Comparison of ENCODE assay signal across 33 mouse cellular contexts in the genomic region with DNA sequence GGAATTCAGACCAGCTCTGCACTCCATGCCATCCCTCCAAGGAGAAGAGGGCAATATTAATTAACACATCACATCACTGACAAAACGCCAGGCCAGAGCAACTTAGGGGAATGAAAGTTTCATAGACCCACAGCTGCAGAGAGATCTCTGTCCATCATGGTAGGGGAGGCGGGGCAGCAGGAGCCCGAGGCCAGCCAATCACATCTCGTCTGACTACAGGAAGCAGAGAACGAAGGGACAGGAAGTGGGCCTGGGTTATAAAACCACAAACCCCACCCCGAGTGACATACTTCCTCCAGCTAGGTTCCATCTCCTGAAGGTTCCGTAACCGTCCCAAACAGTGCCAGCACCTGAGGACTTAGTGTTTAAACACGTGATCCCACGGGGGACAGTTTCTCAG. TPM values are rescaled to one million over a fixed set of nuclear protein-coding genes. Genes with fewer than 3 reads are reported as not detected.
DNase-seq lines count a peak whose midpoint lies in the region; ATAC-seq and TF ChIP-seq lines count a peak whose summit lies in the region.
"Had no signal": no experiment of that assay in that cellular context is flagged by ENCODE, and none has a peak within 500 bp of the region (broad histone marks: within the 10 kb centered on the region; RNA-seq: fewer than 3 reads in every experiment).

No protein-coding gene starts in this region.

- TF ChIP-seq EP300 in lung, postnatal 0 days (IDR thresholded peaks at IDR 0.05): no peak

- H3K4me1 ChIP-seq in lung, postnatal 0 days (ENCODE audit: insufficient read depth, low read depth, low read length): 0 out of 2 replicates have a peak, but pooled peaks cover 5% of the 10 kb centered on the region
- H3K4me1 ChIP-seq in forebrain, embryonic 13.5 days: no peaks in the 10 kb centered on the region
- H3K4me1 ChIP-seq: embryonic facial prominence, embryonic 13.5 days; forebrain, embryonic 12.5 days; hindbrain, embryonic 13.5 days; neural tube, embryonic 15.5 days had no signal

- DNase-seq in lung, postnatal 0 days (ENCODE audit: low spot score): no peak
- DNase-seq in lung, postnatal 14 days: no peak
- DNase-seq in A20 (ENCODE audit: low read depth, low spot score): peak; percentile 30
- DNase-seq in right cerebral cortex, postnatal 25 days: no peak
- DNase-seq: adrenal gland, adult 2 months; cerebellum, adult 18-20 months; cerebellum, postnatal 25 days; embryo, embryonic 11 days; heart, adult 18-20 months; kidney, adult 18-20 months; kidney, postnatal 10 days; liver, postnatal 0 days; lung, postnatal 36 days; thymus, postnatal 36 days had no signal

- no peak overlapping the region for H3K4me2 ChIP-seq in lung, postnatal 0 days (replicated peaks; ENCODE audit: low read depth, low read length)
- no peak overlapping the region for H3K4me2 ChIP-seq in forebrain, embryonic 13.5 days
- H3K4me2 ChIP-seq: embryonic facial prominence, embryonic 13.5 days; forebrain, embryonic 12.5 days; heart, embryonic 13.5 days; hindbrain, embryonic 13.5 days; neural tube, embryonic 15.5 days had no signal

- no peak for ATAC-seq in lung, postnatal 0 days
- peak; percentile 39 for ATAC-seq in CD4-positive, CD25-positive, alpha-beta regulatory T cell, adult 4 months
- ATAC-seq in megakaryocyte, adult 5-6 weeks (ENCODE audit: poor library complexity, severe bottlenecking): peak; percentile 79
- no peak for ATAC-seq in forebrain, embryonic 13.5 days
- ATAC-seq: inflammation-experienced regulatory T-cells, adult 6 months; liver, postnatal 0 days; Patski had no signal

- H3K9ac ChIP-seq in lung, postnatal 0 days (replicated peaks; ENCODE audit: low read depth): no peak overlapping the region
- no peak overlapping the region for H3K9ac ChIP-seq in forebrain, embryonic 13.5 days
- H3K9ac ChIP-seq: embryonic facial prominence, embryonic 13.5 days; forebrain, embryonic 12.5 days; heart, embryonic 13.5 days; hindbrain, embryonic 13.5 days; liver, postnatal 0 days; neural tube, embryonic 15.5 days had no signal

- 0 out of 2 replicates have a peak overlapping the region, but pooled peaks have one; percentile 33 for H3K27ac ChIP-seq in lung, postnatal 0 days (ENCODE audit: low read length)
- no peak overlapping the region for H3K27ac ChIP-seq in forebrain, embryonic 13.5 days
- H3K27ac ChIP-seq: embryonic facial prominence, embryonic 13.5 days; forebrain, embryonic 12.5 days; hindbrain, embryonic 13.5 days; neural tube, embryonic 15.5 days; stomach, postnatal 0 days had no signal

- no peaks in the 10 kb centered on the region for H3K27me3 ChIP-seq in lung, postnatal 0 days (replicated peaks; ENCODE audit: insufficient read depth, low read length)
- no peaks in the 10 kb centered on the region for H3K27me3 ChIP-seq in forebrain, embryonic 13.5 days
- H3K27me3 ChIP-seq: embryonic facial prominence, embryonic 13.5 days; forebrain, embryonic 12.5 days; heart, embryonic 13.5 days; hindbrain, embryonic 13.5 days; neural tube, embryonic 15.5 days; Patski had no signal

- TF ChIP-seq CTCF in lung, postnatal 0 days (IDR thresholded peaks at IDR 0.05): no peak

- WGBS in lung, postnatal 0 days: 79% methylated on average over 10 of the region's 10 CpGs
- 88% methylated on average over 10 of the region's 10 CpGs for WGBS in forebrain, embryonic 13.5 days

- H3K9me3 ChIP-seq in lung, postnatal 0 days (ENCODE audit: low read length): no peaks in the 10 kb centered on the region
- H3K9me3 ChIP-seq in forebrain, embryonic 13.5 days (replicated peaks): no peaks in the 10 kb centered on the region
- H3K9me3 ChIP-seq: embryonic facial prominence, embryonic 13.5 days; forebrain, embryonic 12.5 days; heart, embryonic 13.5 days; hindbrain, embryonic 13.5 days; neural tube, embryonic 15.5 days had no signal

- no peak overlapping the region for H3K4me3 ChIP-seq in lung, postnatal 0 days (ENCODE audit: low read depth, low read length)
- H3K4me3 ChIP-seq in forebrain, embryonic 13.5 days: no peak overlapping the region
- H3K4me3 ChIP-seq: embryonic facial prominence, embryonic 13.5 days; erythroblast, embryonic 14.5 days; forebrain, embryonic 12.5 days; heart, embryonic 13.5 days; hindbrain, embryonic 13.5 days; left cerebral cortex, adult 2 months; neural tube, embryonic 15.5 days had no signal

- H3K36me3 ChIP-seq in lung, postnatal 0 days (ENCODE audit: insufficient read depth, low read length): no peaks in the 10 kb centered on the region
- no peaks in the 10 kb centered on the region for H3K36me3 ChIP-seq in forebrain, embryonic 13.5 days (ENCODE audit: poor library complexity, severe bottlenecking)
- H3K36me3 ChIP-seq: embryonic facial prominence, embryonic 13.5 days; forebrain, embryonic 12.5 days; heart, embryonic 13.5 days; hindbrain, embryonic 13.5 days; neural tube, embryonic 15.5 days had no signal

RNA-seq across cellular contexts. Expression of a gene that starts 20.9 kb away (rescaled TPM):
- 13.4 and 16.4 TPM in 2 replicates for polyA plus RNA-seq in lung, postnatal 0 days (2015; fragmentation: Nextera tagmentation; extraction: Ambion mirVana)
- polyA plus RNA-seq in CD4-positive, CD25-positive, alpha-beta regulatory T cell, adult 4 months (2017; shearing (Covaris generic)): 10 to 100 TPM; 15.1 to 18.5 TPM
- 12.4 and 13.5 TPM in 2 replicates for total RNA-seq in megakaryocyte, adult 5-6 weeks (2015)
- 28.7 and 32.4 TPM in 2 replicates for total RNA-seq in megakaryocyte, adult 5-6 weeks (2017)
- 3.6 and 4.4 TPM in 2 replicates for polyA plus RNA-seq in forebrain, embryonic 13.5 days (2015; fragmentation: Nextera tagmentation; extraction: Ambion mirVana)

RNA-seq across cellular contexts. Expression of a gene that starts 23.1 kb away (rescaled TPM):
- 0.88 and 1.1 TPM in 2 replicates for polyA plus RNA-seq in lung, postnatal 0 days (2015; fragmentation: Nextera tagmentation; extraction: Ambion mirVana)
- under 1 TPM in 1 of 2 experiments, not detected in 1; 0.20 TPM for polyA plus RNA-seq in CD4-positive, CD25-positive, alpha-beta regulatory T cell, adult 4 months (2017; shearing (Covaris generic))
- total RNA-seq in megakaryocyte, adult 5-6 weeks (2015): not detected in 2 replicates
- total RNA-seq in megakaryocyte, adult 5-6 weeks (2017): not detected in 2 replicates
- polyA plus RNA-seq in forebrain, embryonic 13.5 days (2015; fragmentation: Nextera tagmentation; extraction: Ambion mirVana): 0.14 and 0.21 TPM in 2 replicates
- polyA plus RNA-seq: erythroblast, embryonic 14.5 days; inflammation-experienced regulatory T-cells, adult 6 months had no signal

RNA-seq across cellular contexts. Expression of a gene that starts 49.2 kb away (rescaled TPM):
- 112 and 125 TPM in 2 replicates for polyA plus RNA-seq in lung, postnatal 0 days (2015; fragmentation: Nextera tagmentation; extraction: Ambion mirVana)
- polyA plus RNA-seq in CD4-positive, CD25-positive, alpha-beta regulatory T cell, adult 4 months (2017; shearing (Covaris generic)): 10 to 100 TPM; 62.2 to 84.9 TPM
- 19.1 and 19.6 TPM in 2 replicates for total RNA-seq in megakaryocyte, adult 5-6 weeks (2015)
- 43.3 and 47.2 TPM in 2 replicates for total RNA-seq in megakaryocyte, adult 5-6 weeks (2017)
- 252 and 260 TPM in 2 replicates for polyA plus RNA-seq in forebrain, embryonic 13.5 days (2015; fragmentation: Nextera tagmentation; extraction: Ambion mirVana)

RNA-seq across cellular contexts. Expression of a gene that starts 54.0 kb away (rescaled TPM):
- not detected in 2 replicates for polyA plus RNA-seq in lung, postnatal 0 days (2015; fragmentation: Nextera tagmentation; extraction: Ambion mirVana)
- not detected for polyA plus RNA-seq in CD4-positive, CD25-positive, alpha-beta regulatory T cell, adult 4 months (2017; shearing (Covaris generic))
- total RNA-seq in megakaryocyte, adult 5-6 weeks (2015): not detected in 2 replicates
- total RNA-seq in megakaryocyte, adult 5-6 weeks (2017): not detected in 2 replicates
- not detected in 2 replicates for polyA plus RNA-seq in forebrain, embryonic 13.5 days (2015; fragmentation: Nextera tagmentation; extraction: Ambion mirVana)
- total RNA-seq: adrenal gland, adult 2 months; gastrocnemius, adult 8-10 months; heart, adult 18-20 months; heart, postnatal 25 days; layer of hippocampus, postnatal 10 days; left cerebral cortex, adult 2 months; left cerebral cortex, postnatal 36 days; midbrain, postnatal 0 days had no signal
- polyA plus RNA-seq: adrenal gland, adult 2 months; embryonic facial prominence, embryonic 13.5 days; erythroblast, embryonic 14.5 days; forebrain, embryonic 12.5 days; hindbrain, embryonic 13.5 days; inflammation-experienced regulatory T-cells, adult 6 months; limb, embryonic 14.5 days; liver, postnatal 0 days; midbrain, postnatal 0 days; neural tube, embryonic 15.5 days; Patski had no signal

Comparison
In these comparisons a context has a peak if more than half of its experiments do, and no peak if none do; other contexts are left out.
1. ATAC-seq: peak in CD4-positive, CD25-positive, alpha-beta regulatory T cell, adult 4 months (single experiment) and megakaryocyte, adult 5-6 weeks (single experiment); none in lung, postnatal 0 days (single experiment) and forebrain, embryonic 13.5 days (single experiment).